Mouse (Mus musculus) kidney, postnatal 36 days (tissue): Measurements from ENCODE around the gene Smtnl1.

Experiments used
- DNase-seq, 2 experiments: peaks; one replicate each; pipeline ENCODE4 v3.0.0; 2021 to 2022; ENCODE audit warnings: mixed read lengths in 2 of 2

Gene Smtnl1

DNA sequence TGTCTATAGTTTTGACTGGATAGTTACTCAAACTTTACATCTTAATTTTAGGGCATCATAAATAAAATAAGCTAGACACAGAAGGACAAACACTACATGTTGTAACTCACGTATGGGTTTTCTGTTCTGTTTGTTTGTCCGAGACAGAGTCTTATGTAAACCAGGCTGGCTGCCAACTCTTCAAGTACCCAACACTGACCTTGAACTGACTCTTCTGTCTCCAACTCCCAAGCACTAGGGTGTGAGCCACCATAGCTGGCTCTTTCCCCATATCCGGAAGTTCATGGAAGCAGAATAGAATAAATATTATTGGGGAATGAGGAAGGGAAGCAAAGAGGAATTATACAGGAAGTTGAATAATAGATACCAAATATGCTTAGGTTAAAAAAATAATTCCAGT is 29.9 kb downstream of the Smtnl1 start:
- peak; percentile 27 to 37 for DNase-seq

- DNase-seq = no peak
Observed at GRCm38 (mm10) chr2:84790418-84790817, 32.0 kb downstream of the Smtnl1 start.

- DNase-seq = no peak
Observed at GRCm38 (mm10) chr2:84788316-84788715, 34.1 kb downstream of the Smtnl1 start.

DNA sequence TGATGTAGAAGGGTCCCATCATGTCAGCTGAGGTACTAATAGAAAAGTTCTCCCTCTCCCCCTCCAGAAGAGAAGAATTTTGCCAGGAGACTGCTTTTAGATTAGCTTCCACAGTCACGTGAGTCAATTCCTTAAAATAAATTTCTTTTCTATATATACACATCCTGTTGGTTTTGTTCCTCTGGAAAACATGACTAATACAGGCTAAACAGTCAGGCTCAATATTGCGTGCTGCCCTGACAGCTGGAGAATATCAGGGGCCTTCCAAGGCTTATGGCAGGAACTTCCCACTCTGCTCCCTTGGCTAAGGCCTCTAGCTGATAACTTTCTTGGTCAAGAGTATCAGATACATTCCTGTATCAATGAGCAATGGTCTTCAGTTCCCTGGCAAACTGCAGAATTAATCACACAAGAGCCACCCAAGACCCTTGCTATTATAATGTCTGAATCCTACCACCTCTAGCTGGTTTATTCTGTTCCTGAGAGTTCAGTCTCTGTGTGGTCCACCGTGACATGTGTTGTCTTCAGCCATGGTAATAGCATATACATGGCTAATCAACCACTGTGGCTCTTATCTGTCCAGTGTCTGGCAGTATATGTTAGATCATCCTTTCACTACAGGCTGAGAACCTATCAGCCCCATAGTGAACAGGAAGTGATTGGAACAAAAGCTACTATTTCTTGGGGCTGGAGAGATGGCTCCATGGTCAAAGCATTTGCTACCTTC is 38.4 kb downstream of the Smtnl1 start:
- DNase-seq = peak in 1 of 2 experiments; percentile 21

DNA sequence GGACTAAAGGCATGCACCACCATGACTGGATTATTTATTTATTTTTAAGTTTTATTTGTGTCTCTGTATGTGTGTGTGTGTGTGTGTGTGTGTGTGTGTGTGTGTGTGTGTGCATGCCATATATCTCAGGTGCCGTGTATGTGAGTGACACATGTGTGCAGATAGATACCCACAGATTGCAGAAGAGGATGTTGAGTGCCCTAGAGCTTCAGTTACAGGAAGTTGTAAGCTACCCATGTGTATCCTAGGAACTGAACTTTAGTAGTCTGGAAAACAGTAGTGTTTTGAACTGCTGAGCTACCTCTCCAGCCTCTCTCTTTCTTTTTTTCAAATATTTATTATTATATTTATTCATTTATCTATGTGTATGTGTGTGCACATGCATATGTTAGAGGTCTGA is 39.1 kb downstream of the Smtnl1 start:
- no peak for DNase-seq

DNA sequence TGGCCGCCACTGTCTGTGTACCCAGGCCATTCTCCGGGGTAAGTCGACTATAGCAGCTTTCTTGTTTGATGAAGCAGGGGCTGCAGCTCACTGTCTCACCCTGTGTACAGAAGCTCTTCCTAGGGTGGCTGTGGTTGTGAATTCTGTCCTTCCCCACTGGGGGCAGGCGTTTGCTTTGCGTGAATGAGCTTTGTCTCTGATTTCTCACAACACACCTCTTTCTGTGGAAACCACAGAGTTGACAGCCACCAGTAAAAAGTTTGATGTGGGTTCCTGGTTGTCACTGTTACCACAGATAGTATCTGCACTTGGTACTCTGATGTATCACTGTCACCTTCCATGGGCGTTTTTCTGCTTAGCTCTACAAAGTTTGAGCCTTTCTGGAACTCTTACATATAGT is 43.2 kb downstream of the Smtnl1 start:
- no peak for DNase-seq

GRCm38 (mm10) chr2:84777706-84778105 is 44.7 kb downstream of the Smtnl1 start:
- DNase-seq = no peak

DNA sequence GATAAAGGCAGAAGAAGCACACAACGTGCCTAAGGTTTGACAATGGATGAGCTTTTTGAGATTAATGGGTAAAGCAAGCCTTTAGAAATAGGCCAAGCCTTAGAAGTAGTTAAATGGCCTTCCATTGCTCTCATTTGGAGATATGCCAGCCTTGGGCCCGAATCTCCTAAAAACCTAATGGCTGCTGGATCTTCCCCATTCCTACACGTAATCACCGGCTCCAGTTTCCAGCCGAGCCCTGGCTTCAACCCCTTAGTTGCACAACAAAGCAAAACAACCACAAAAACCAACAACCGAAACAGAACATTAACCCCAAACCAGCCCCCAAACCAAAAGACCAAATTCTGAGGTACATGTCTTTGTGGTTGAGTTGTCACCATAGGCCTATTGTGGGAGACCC is 46.8 kb downstream of the Smtnl1 start:
- no peak for DNase-seq

GRCm38 (mm10) chr2:84775241-84775640 is 47.2 kb downstream of the Smtnl1 start, which contains the start of gene Serping1:
Gene Serping1 (minus strand): TSS chr2:84775444.
- no peak for DNase-seq

- DNase-seq = peak; percentile 60 to 67
Observed at GRCm38 (mm10) chr2:84774751-84775150, 47.7 kb downstream of the Smtnl1 start.

DNA sequence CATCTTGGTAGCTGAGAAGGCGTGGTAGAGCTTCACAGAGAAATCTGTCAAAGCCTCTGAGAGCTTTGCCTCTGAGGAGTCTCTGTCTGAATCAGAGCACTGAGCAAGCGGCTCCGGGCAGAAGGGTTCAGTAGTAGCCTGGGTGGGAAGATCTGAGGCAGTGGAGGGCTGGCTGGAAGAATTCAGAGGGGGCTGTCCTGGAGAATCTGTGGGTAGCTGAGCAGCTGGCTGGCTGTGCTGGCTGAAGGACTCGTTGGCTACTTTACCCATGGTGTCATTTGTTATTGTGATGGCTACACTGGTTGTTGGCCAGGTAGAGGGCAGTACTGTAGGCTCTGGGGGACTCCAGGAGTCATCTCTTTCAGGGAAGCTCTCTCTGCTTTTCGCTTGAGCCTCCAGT is 49.3 kb downstream of the Smtnl1 start:
- no peak for DNase-seq

DNA sequence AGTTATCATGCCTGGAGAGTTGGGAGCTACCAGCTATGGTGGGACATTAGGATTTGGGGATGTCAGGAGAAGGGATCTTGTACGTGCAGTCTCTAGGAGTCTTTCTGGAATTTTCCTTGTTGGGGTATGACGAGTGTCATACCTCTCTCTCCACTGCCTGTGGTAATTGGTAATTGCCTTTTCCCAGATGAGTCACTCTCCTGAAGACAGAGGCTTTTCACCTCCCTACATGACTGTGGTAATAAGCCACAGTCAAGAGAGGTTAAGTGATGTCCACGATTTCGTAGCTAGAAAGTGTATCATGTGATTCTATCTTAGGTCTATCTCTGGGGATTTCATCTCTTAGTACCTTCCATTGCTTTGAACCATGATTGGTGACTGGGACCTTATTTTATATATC is 50.0 kb downstream of the Smtnl1 start:
- no peak for DNase-seq

DNA sequence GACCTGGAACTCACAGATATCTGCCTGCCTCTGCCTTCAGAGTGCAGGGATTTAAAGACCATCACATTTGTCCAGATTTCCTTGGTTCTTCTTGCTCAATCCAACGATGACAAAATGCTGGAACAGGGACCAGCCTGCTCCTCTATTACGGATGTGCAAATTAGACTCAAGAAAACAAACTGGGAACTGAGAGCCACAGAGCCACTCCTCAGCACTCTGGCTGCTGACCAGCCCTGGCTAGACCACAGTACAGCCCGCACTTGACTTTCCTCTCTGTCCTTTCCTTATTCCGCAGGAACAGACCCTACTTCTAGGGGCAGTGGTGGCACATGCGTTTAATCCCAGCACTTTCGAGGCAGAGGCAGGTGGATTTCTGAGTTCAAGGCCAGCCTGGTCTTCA is 52.0 kb downstream of the Smtnl1 start:
- no peak for DNase-seq

- no peak for DNase-seq
Observed at GRCm38 (mm10) chr2:84762818-84763217, 59.6 kb downstream of the Smtnl1 start.

- DNase-seq = no peak
Observed at GRCm38 (mm10) chr2:84762295-84762694, 60.2 kb downstream of the Smtnl1 start.

DNA sequence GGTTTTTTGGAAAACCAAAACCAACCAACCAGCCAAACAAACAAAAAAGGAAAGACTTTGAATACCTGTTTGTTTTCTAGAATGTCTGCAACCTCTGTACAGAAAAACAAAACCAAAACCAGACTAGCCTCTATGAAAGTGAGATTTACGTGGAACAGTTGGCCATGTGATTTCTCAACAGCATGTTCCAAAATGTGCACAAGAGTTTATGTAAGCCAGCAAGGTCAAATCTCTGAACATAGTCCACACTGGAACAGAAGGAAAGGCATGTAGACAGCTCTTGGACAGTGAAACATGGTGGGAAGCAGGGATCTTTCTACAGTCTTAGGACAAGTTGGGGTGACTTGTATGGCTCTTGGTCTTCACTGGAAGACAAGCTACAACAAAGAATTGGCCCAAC is 60.6 kb downstream of the Smtnl1 start:
- DNase-seq = no peak

GRCm38 (mm10) chr2:84761309-84761708 is 61.1 kb downstream of the Smtnl1 start:
- DNase-seq = no peak
